Comparison of ENCODE assay signal across 13 mouse cellular contexts in genomic region chr8:12126374-12127001, GRCm38 (mm10).
DNase-seq lines count a peak whose midpoint lies in the region; ATAC-seq and TF ChIP-seq lines count a peak whose summit lies in the region.
"Had no signal": no experiment of that assay in that cellular context is flagged by ENCODE, and none has a peak within 500 bp of the region (broad histone marks: within the 10 kb centered on the region; RNA-seq: fewer than 3 reads in every experiment).

No protein-coding gene starts in this region.

- H3K27me3 ChIP-seq in forebrain, embryonic 16.5 days (replicated peaks; ENCODE audit: control insufficient read depth, insufficient read depth, low read length) = peaks cover 9% of the 10 kb centered on the region
- H3K27me3 ChIP-seq in stomach, postnatal 0 days (ENCODE audit: control insufficient read depth, insufficient read depth, low read length) = no peaks in the 10 kb centered on the region
- H3K27me3 ChIP-seq: stomach, embryonic 15.5 days had no signal

- H3K9me3 ChIP-seq in forebrain, embryonic 16.5 days (ENCODE audit: control insufficient read depth, low read length) = peaks cover 3% of the 10 kb centered on the region; the same call in 1 of the 2 replicates
- no peaks in the 10 kb centered on the region for H3K9me3 ChIP-seq in stomach, postnatal 0 days (ENCODE audit: control insufficient read depth, low read length)
- H3K9me3 ChIP-seq: stomach, embryonic 15.5 days had no signal

- TF ChIP-seq POLR2A in olfactory bulb, adult 2 months (IDR thresholded peaks at IDR 0.05; ENCODE audit: insufficient read depth, low read depth, low read length) = no peak

- TF ChIP-seq EP300 in stomach, postnatal 0 days (optimal IDR thresholded peaks at IDR 0.05) = no peak

- peaks cover 34% of the 10 kb centered on the region for H3K4me1 ChIP-seq in forebrain, embryonic 16.5 days (replicated peaks; ENCODE audit: control insufficient read depth, insufficient read depth, low read length)
- H3K4me1 ChIP-seq in olfactory bulb, adult 2 months (ENCODE audit: control insufficient read depth, insufficient read depth, low read length) = peaks cover 17% of the 10 kb centered on the region
- H3K4me1 ChIP-seq in stomach, postnatal 0 days (replicated peaks; ENCODE audit: control insufficient read depth, insufficient read depth) = no peaks in the 10 kb centered on the region
- H3K4me1 ChIP-seq: stomach, embryonic 15.5 days had no signal

- peak; percentile 95 for ATAC-seq in forebrain, embryonic 16.5 days
- ATAC-seq in stomach, postnatal 0 days (ENCODE audit: low FRiP score, low TSS enrichment) = no peak
- ATAC-seq: CD4-positive, CD25-positive, alpha-beta regulatory T cell, adult 4 months; intestine, postnatal 0 days had no signal

- H3K9ac ChIP-seq in forebrain, embryonic 16.5 days (replicated peaks; ENCODE audit: low read depth, low read length) = peak overlapping the region; percentile 34; the same call in 1 of the 2 replicates
- no peak overlapping the region for H3K9ac ChIP-seq in stomach, postnatal 0 days (ENCODE audit: low read length)
- H3K9ac ChIP-seq: liver, embryonic 14.5 days; stomach, embryonic 15.5 days had no signal

- H3K27ac ChIP-seq in forebrain, embryonic 16.5 days (ENCODE audit: low read length) = peak overlapping the region; percentile 95
- H3K27ac ChIP-seq in olfactory bulb, adult 2 months (ENCODE audit: insufficient read depth, low read depth, low read length) = peak overlapping the region; percentile 63
- no peak overlapping the region for H3K27ac ChIP-seq in stomach, postnatal 0 days (replicated peaks)
- H3K27ac ChIP-seq: liver, embryonic 14.5 days; stomach, embryonic 15.5 days had no signal

- intact Hi-C loops in left cerebral cortex, postnatal 14 days (cut with DNase I) = no loop called here
- intact Hi-C loops in left cerebral cortex, postnatal 36 days (cut with DNase I) = no loop called here

- WGBS in forebrain, embryonic 16.5 days = 3% methylated on average over 11 of the region's 11 CpGs
- WGBS in olfactory bulb, adult 2 months = 7% methylated on average over 11 of the region's 11 CpGs
- WGBS in stomach, postnatal 0 days = 66% methylated on average over 11 of the region's 11 CpGs

- TF ChIP-seq CTCF in olfactory bulb, adult 2 months (IDR thresholded peaks at IDR 0.05; ENCODE audit: insufficient read depth, low read depth, low read length) = no peak
- no peak for TF ChIP-seq CTCF in stomach, postnatal 0 days (IDR thresholded peaks at IDR 0.05; ENCODE audit: low read depth)

- no peaks in the 10 kb centered on the region for H3K36me3 ChIP-seq in forebrain, embryonic 16.5 days (ENCODE audit: control insufficient read depth, insufficient read depth)
- H3K36me3 ChIP-seq in stomach, postnatal 0 days (ENCODE audit: control insufficient read depth, insufficient read depth, low read length) = no peaks in the 10 kb centered on the region
- H3K36me3 ChIP-seq: stomach, embryonic 15.5 days had no signal

- peak; percentile 43 to 50 for DNase-seq in left cerebral cortex, postnatal 14 days (ENCODE audit: low spot score in 2 of 2)
- no peak for DNase-seq in left cerebral cortex, postnatal 36 days (ENCODE audit: low spot score in 2 of 2)
- peak; percentile 69 to 80 for DNase-seq in layer of hippocampus, postnatal 14 days (ENCODE audit: low spot score in 2 of 2)
- DNase-seq in urinary bladder, postnatal 36 days (ENCODE audit: low spot score in 2 of 2) = no peak
- no peak for DNase-seq in stomach, postnatal 0 days (ENCODE audit: low spot score)
- no peak for DNase-seq in spleen, postnatal 10 days (ENCODE audit: low spot score in 2 of 2)
- DNase-seq: gastrocnemius, postnatal 36 days had no signal

- peak overlapping the region; percentile 38 for H3K4me2 ChIP-seq in forebrain, embryonic 16.5 days (ENCODE audit: low read length)
- H3K4me2 ChIP-seq in stomach, postnatal 0 days (replicated peaks; ENCODE audit: low read depth) = no peak overlapping the region
- H3K4me2 ChIP-seq: stomach, embryonic 15.5 days had no signal

- no peak overlapping the region for H3K4me3 ChIP-seq in forebrain, embryonic 16.5 days (replicated peaks; ENCODE audit: low read length)
- H3K4me3 ChIP-seq in olfactory bulb, adult 2 months (ENCODE audit: insufficient read depth, low read depth, low read length) = no peak overlapping the region
- H3K4me3 ChIP-seq in stomach, postnatal 0 days (ENCODE audit: low read depth, low read length) = no peak overlapping the region
- H3K4me3 ChIP-seq: stomach, embryonic 15.5 days had no signal

Comparison
In these comparisons a context has a peak if more than half of its experiments do, and no peak if none do; other contexts are left out.
1. DNase-seq: peak in left cerebral cortex, postnatal 14 days (2 of 2) and layer of hippocampus, postnatal 14 days (2 of 2); none in left cerebral cortex, postnatal 36 days (0 of 2), urinary bladder, postnatal 36 days (0 of 2), stomach, postnatal 0 days (single experiment) and spleen, postnatal 10 days (0 of 2).